ENCODE assay signal across 12 mouse cellular contexts in the genomic region with DNA sequence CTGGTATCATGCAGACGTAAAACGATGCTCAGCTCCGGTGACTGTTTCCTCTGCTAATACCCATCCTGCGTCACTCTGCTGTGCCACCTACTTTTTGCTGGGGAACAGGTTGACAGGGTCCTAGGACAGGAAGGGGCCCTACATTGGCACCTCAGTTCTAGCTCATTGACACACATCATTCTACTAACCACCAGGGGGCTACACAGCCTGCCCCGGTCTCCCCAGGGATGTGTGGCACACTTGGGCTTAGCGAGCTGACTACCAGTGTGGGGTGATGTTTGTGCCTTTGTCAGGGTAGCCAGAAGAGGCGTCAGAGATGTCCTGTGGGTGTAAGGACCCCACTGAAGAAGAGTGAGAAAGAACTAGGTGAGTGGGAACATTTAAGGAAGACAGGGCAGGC. TPM values are rescaled to one million over a fixed set of nuclear protein-coding genes. Genes with fewer than 3 reads are reported as not detected.
A peak's percentile ranks its signal among the peaks of the same experiment; 100 is the strongest.
DNase-seq lines count a peak whose midpoint lies in the region; ATAC-seq and TF ChIP-seq lines count a peak whose summit lies in the region.
"Had no signal": no experiment of that assay in that cellular context is flagged by ENCODE, and none has a peak within 500 bp of the region (broad histone marks: within the 10 kb centered on the region; RNA-seq: fewer than 3 reads in every experiment).

No protein-coding gene starts in this region.

- intact Hi-C loops in gastrocnemius, adult 2 months (cut with DNase I), result no loop called here

- 69% methylated on average over 7 of the region's 7 CpGs for WGBS in lung, embryonic 14.5 days

- peaks cover 22% of the 10 kb centered on the region for H3K27me3 ChIP-seq in lung, embryonic 14.5 days (ENCODE audit: insufficient read depth, low read length)

- DNase-seq in gastrocnemius, adult 2 months, result peak; percentile 9
- no peak for DNase-seq in gastrocnemius, postnatal 25 days
- DNase-seq in lung, embryonic 14.5 days, result no peak
- DNase-seq in lung, postnatal 36 days, result no peak
- DNase-seq in cerebellum, adult 11 months, result no peak
- DNase-seq: heart, postnatal 14 days; kidney, adult 11 months had no signal

- TF ChIP-seq CTCF in gastrocnemius, adult 2 months (IDR thresholded peaks at IDR 0.05), result no peak
- peak; percentile 66 for TF ChIP-seq CTCF in lung, embryonic 14.5 days (IDR thresholded peaks at IDR 0.05; ENCODE audit: low read depth)

- no peak overlapping the region for H3K9ac ChIP-seq in lung, embryonic 14.5 days
- H3K9ac ChIP-seq: limb, embryonic 12.5 days; neural tube, embryonic 12.5 days had no signal

- no peak overlapping the region for H3K27ac ChIP-seq in gastrocnemius, adult 2 months
- H3K27ac ChIP-seq in lung, embryonic 14.5 days (ENCODE audit: low read depth), result no peak overlapping the region
- H3K27ac ChIP-seq: limb, embryonic 12.5 days; neural tube, embryonic 12.5 days had no signal

- ATAC-seq in lung, embryonic 14.5 days (ENCODE audit: insufficient read depth), result no peak
- peak; percentile 25 for ATAC-seq in CD4-positive, CD25-positive, alpha-beta regulatory T cell, adult 4 months
- peak; percentile 30; the same call in 1 of the 2 replicates for ATAC-seq in granulocyte monocyte progenitor cell, adult 5-6 weeks (replicated peaks; ENCODE audit: poor library complexity, severe bottlenecking)
- ATAC-seq in cerebellum, adult (ENCODE audit: insufficient number of reproducible peaks, low FRiP score, low TSS enrichment), result no peak

- no peak overlapping the region for H3K4me3 ChIP-seq in gastrocnemius, adult 2 months
- no peak overlapping the region for H3K4me3 ChIP-seq in lung, embryonic 14.5 days (ENCODE audit: low read depth, low read length)
- H3K4me3 ChIP-seq: limb, embryonic 12.5 days; neural tube, embryonic 12.5 days had no signal

- no peaks in the 10 kb centered on the region for H3K36me3 ChIP-seq in lung, embryonic 14.5 days (ENCODE audit: insufficient read depth)
- H3K36me3 ChIP-seq: limb, embryonic 12.5 days; neural tube, embryonic 12.5 days had no signal

- no peak overlapping the region for H3K4me2 ChIP-seq in lung, embryonic 14.5 days

- peaks cover 7% of the 10 kb centered on the region; the same call in 1 of the 2 replicates for H3K4me1 ChIP-seq in lung, embryonic 14.5 days (ENCODE audit: insufficient read depth)

- no peaks in the 10 kb centered on the region for H3K9me3 ChIP-seq in lung, embryonic 14.5 days (ENCODE audit: low read depth, low read length)
- H3K9me3 ChIP-seq: limb, embryonic 12.5 days; neural tube, embryonic 12.5 days had no signal

RNA-seq across cellular contexts. Expression of gene Rasgef1a, which starts 56.5 kb away (rescaled TPM):
- under 1 TPM in 1 of 2 experiments, not detected in 1; 0.18 TPM for total RNA-seq in gastrocnemius, adult 2 months (2021)
- under 1 TPM; 0.29 to 0.33 TPM for total RNA-seq in gastrocnemius, postnatal 25 days (2021)
- polyA plus RNA-seq in lung, embryonic 14.5 days (2014; fragmentation: Nextera tagmentation; extraction: Ambion mirVana), result 1.0 and 1.1 TPM in 2 replicates
- polyA plus RNA-seq in CD4-positive, CD25-positive, alpha-beta regulatory T cell, adult 4 months (2017; shearing (Covaris generic)), result 1 to 10 TPM; 5.4 to 7.8 TPM
- total RNA-seq in granulocyte monocyte progenitor cell, adult 5-6 weeks (2014; fragmentation: Nextera tagmentation), result not detected in 2 replicates
- total RNA-seq in granulocyte monocyte progenitor cell, adult 5-6 weeks (2017), result not detected in 2 replicates
- polyA plus RNA-seq: limb, embryonic 12.5 days had no signal

Comparison
In these comparisons a context has a peak if more than half of its experiments do, and no peak if none do; other contexts are left out.
1. ATAC-seq: peak in CD4-positive, CD25-positive, alpha-beta regulatory T cell, adult 4 months (single experiment) and granulocyte monocyte progenitor cell, adult 5-6 weeks (single experiment); none in lung, embryonic 14.5 days (single experiment) and cerebellum, adult (single experiment).